Mouse (Mus musculus) lung, postnatal 36 days (tissue): ENCODE data around the gene Cbx6.
A peak's percentile ranks its signal among the peaks of the same experiment; 100 is the strongest.

ENCODE experiments used
- DNase-seq: peaks from one replicate; pipeline ENCODE4 v3.0.0; 2022; ENCODE audit warnings: mixed read lengths

Gene Cbx6

DNA sequence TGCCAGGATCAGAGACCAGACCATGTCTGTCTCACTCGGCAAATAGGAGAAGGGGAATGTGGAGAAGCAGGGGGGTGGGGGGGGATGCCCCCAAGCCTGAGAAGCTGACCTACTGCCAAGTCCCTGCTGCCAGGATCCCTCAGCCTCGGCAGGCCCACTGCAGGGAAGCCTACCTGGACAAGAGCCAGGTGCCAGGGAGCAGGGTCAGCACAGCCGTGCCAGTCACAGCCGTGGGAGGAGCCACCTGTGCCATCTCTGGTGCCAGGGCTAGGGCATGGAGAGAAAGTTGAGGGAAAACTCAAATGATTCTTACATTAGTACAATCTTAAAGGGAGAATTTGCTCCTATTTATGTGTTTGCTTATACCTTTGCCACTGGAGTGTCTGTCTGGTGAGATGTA lies 32.2 kb downstream of the Cbx6 start:
- DNase-seq = no peak

DNA sequence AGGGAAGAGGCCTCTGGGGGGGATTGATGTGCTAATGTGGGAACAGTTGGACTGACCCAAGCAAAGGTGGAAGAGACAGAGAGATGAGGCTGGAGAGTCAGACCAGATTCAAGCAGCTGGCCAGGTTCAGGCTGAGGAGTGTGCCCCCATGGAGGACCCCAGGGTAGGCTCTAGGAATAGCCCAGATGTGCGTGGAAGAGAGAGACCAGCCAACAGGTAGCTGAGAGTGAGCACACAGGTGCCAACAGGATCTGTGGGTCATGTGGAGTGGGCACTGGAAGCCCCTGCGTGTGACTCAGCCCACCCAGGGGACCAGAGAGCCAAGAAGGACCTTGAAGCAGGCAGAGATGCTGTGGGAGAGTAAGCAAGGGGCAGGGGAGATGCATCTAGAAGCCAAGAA lies 32.8 kb downstream of the Cbx6 start:
- no peak for DNase-seq

DNA sequence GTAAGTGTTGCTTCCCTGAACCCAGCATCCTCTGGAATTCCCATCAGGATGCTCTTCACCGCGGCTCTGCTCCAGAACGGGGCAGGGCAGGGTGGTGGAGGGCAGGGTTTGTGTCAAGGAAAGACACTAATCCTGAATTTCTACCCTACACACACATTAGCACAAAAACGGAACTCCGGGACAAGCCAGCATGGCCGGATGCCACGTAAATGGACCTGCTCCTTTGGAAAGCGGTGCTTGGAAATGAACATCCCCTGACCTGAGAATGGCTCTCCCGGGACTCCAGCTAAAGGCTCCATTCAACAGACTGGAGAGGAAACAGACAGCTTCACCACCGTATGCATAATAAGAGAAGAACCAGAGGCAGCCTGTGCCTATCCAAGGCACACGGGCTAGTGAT lies 33.8 kb downstream of the Cbx6 start:
- DNase-seq = no peak

DNA sequence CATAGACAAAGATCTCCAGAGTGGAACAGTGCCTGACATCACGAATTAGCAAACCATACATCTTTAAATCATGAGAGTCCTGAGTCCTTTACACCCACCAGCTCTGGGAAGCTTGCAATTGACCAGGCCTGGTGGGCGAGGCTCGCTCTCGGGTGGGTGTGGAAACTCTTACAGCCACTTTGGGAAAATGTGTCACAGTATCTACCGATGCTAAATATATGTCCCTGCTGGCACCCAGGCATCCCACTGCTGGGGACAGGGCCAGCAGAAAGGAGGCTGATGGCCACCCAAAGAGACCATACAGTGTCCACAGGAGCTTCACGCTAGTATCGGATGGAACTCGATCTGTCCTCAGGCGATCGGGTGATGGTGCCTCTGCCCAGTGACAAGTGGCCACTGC lies 35.9 kb downstream of the Cbx6 start:
- DNase-seq = no peak

DNA sequence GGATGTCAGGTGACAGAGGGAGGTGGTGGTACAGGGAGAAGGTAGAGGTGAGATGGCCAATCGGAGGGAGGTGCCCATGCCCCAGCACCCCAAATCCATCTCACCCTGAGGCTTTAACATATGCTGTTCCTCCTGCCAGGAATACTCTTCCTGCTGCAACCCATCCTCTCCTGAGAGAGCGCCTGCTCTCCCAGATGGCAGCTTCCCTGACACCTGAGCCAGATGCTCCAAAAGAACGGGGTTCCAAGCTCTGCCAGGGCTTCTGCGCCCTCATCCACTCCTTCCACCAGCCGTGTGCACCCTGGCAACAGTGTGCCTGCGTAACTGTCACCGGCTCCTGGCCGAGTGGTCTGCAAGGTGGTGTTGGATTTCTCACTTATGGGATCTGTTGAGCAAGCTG lies 36.8 kb downstream of the Cbx6 start:
- no peak for DNase-seq

DNA sequence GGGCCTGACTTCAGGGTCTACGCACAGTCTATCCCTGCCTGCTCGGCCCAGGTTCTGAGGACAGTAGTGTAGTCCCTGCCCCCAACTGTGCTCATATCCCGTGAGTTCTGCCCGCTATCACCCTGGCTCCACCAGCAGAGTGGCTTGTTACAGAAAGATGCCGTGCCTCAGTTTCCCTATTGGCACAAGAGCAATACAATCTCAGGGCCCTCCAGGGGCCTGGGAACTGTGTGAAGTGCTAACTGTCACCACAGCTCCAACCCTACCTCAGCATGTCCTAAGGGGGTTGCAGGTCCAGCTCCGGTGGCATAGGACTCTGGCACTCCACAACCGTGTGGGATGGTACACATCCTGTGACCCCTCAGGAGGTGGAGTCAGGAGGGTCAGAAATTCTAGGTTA lies 37.4 kb downstream of the Cbx6 start:
- no peak for DNase-seq

DNA sequence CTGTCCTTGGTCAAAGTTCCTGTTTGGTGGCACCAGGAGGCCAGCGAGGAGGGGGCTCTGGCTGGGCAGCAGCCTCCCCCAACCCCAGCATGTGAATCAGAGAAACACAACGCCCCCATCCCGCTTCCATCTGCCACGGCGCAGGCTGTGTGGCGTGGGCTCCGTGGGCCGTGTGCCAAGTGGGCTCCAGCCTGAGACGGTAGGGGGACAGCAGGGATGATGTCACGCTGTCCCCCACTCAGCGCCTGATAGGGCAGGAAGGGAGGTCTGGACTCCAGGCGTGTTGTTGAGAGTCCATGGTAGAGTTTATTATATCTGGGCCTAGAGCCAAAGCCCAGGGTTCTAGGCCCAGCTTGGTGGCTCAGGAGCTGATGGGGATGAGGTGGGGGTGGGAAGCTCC lies 38.2 kb downstream of the Cbx6 start:
- DNase-seq = no peak

DNA sequence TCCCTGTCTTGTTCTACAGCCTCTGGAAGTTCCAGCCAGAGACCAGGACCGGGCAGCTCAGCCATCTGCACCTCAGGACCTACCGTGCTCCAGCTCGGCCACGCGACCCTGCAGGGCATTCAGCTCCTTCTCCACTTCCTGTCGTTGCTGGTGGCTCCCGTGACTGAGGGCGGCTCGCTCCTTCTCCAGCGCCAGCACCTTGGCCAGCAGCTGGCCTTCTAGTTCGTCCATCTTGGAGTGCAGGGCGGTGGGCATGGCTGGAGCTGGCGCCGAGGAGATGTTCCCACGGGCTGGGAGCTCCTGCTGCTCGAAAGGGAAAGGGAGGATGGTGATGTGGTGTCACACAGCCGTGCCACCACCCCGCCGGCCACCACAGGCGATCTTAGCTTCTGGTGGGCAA lies 40.3 kb downstream of the Cbx6 start:
- DNase-seq = no peak

DNA sequence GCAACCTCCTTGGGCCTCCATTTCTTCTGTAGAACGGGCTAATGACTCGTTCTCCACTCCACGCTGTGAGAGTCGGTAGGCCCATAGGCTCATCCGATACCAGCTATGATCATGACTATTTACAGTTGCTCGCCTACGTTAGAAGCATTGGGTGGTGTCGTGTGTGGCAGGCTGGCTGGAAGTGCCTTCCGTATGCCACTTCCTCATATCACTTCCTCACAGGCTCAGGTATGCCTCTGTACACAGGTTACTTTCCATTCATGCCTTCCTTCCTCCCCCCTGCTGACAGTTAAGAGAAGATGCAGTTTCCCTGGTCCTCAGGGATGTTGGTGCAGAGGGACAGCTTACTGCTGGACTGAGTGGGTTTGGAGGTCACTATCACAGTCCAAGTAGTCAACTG lies 41.4 kb downstream of the Cbx6 start:
- DNase-seq = no peak

DNA sequence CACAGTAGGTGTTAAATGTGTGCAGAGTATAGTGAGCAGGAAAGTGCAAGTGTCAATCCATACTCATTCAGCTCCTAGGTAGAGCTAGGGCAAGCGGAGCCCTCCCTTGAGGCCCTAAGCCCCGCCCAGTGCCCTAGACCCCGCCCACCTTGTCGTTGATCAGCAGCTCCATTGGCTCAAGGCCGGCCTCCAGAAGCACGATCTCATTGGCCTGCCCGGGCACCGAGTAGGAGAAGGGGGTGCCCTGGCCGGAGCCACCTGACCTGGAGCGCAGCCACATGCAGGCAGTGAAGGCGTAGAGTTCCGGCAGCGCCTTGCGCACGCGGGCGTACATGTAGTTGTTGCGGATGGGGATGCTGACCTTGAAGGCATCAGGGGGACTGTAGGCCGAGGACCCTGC lies 42.0 kb downstream of the Cbx6 start:
- DNase-seq = no peak

DNA sequence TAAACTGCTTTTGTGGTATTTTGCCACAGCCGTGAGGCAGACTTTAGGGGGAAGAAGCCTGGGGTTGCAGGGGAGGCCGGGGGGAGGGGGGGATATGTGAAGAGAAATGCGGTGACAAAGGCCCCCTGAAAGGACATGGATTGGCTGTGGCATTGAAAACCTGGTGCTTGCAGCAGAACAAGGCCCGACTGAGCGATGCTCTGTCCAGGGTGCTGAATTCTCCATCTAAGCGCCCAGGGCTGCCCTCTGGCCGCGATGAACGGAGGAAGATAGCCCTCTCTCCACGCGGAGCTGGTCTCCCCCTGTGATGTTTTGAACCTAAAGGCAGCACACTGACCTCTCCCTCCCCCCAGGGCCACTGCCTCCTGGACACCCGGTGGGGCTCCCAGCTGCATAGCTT lies 43.0 kb downstream of the Cbx6 start:
- DNase-seq = peak; percentile 62

DNA sequence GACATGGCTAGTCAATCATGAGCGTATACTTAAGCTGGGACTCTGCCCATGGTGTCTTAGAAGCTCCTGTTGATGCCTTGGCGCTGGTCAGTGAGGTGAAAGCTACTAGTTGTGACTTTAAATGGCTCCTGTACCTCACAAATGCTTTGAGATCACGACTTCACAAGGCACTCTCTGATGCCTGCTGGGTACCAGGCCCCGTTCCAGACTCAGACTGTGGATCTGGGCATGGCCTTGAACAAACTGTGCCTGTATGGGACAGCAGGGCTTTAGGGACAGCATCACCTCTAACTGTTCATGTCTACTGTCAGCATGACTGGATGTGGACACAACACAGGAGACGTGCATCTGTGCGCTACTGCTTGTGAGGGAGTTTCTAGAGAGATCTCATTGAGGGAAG lies 43.6 kb downstream of the Cbx6 start:
- no peak for DNase-seq

DNA sequence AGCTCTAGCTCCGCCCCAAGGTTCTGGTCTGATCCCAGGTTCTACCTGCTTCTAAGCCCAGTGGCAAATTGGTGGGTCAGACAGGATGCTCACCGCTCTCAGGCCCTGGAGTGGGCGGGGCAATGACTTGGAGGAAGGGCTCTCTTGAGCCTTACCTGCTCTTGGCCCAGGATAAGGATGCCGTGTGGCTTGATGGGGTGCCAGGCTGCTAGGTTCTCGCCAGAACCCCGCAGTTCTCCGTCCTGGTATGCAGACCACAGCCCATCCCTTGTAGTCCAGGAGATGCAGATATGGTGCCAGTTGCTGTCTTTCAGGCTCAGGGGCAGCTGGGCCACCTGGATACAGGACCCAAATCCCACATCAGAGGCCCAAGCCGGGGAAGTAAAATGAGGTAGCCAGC lies 44.4 kb downstream of the Cbx6 start:
- no peak for DNase-seq

DNA sequence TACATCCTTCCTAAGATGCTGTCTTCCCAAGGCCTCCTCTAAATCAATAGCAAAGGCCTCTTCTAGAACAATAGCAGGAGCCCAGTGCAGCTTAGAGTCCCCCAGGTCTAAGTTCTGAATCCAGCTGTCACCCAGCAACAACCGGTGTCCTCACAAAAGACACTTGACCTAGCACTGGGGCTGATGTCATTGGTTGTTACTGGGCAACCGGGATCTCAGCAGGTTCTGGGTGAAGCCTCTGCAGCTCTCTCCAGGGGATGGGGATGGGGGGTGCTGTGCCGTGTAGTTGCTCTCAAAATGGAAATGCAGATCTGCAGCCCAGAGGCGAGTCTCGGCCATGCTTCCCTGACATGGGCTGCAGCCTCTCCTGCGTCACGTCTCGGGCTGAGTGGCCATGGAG lies 46.7 kb downstream of the Cbx6 start:
- DNase-seq = no peak

DNA sequence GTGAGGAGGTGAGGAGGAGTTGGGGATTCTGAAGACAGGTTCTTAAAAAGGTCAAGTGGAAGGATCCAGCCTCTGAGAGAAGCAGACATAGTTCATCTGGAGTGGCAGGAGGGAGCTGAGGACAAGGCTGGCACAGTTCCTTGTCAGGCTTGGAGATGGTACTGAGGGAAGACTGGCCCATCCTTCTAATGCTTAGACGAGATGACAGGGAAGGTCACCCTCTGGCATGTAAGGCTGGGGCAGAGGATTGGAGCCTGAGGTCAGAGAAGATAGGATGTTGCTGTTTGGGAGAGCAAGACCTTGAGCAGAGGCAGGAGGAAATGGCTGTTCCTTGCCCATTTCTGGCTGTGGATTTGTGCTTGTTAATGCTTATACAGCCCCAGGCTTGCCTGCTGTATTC lies 49.4 kb downstream of the Cbx6 start:
- no peak for DNase-seq

DNA sequence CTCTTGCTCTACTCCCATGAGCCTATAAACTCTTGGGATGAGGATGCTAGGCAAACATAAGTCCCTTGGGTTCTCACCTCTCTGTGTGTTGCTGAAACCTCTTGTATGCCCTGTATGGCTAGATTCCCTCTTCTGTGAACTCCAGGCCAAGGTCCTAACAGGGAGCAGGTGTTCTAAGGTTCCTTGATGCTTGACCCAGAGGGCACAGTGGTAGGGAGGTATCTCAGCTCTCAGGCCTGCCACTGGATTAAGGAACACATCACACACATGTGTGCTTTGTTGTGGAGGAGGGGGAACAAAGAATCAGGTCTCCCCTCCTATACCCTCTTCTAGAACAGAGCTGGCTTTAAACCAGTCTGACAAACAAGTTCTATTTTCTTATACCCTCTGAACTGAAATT lies 56.7 kb downstream of the Cbx6 start, which contains the start of gene Dnal4:
TSS of gene Dnal4 (minus strand) at position 101 of the 400 bp plus-strand sequence.
- no peak for DNase-seq

DNA sequence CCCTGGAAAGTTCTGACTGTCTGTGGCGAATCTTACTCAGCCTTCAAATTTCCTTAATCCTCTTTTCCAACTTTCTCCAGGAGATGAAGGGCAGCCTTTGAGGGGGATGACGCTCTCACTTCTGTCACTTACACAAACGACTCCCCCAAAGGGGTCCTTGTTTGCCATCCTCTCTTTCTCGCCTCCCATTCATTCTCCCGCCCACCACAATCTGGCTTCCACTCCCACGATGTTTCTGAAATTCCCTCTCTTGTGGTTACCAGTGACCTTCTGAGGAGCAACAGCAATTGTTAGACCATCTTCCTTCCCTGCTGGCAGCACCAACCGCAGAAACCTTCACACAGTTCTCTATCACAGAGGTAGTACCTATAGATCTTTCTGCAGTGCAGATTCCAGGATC lies 58.8 kb downstream of the Cbx6 start:
- DNase-seq = no peak

DNA sequence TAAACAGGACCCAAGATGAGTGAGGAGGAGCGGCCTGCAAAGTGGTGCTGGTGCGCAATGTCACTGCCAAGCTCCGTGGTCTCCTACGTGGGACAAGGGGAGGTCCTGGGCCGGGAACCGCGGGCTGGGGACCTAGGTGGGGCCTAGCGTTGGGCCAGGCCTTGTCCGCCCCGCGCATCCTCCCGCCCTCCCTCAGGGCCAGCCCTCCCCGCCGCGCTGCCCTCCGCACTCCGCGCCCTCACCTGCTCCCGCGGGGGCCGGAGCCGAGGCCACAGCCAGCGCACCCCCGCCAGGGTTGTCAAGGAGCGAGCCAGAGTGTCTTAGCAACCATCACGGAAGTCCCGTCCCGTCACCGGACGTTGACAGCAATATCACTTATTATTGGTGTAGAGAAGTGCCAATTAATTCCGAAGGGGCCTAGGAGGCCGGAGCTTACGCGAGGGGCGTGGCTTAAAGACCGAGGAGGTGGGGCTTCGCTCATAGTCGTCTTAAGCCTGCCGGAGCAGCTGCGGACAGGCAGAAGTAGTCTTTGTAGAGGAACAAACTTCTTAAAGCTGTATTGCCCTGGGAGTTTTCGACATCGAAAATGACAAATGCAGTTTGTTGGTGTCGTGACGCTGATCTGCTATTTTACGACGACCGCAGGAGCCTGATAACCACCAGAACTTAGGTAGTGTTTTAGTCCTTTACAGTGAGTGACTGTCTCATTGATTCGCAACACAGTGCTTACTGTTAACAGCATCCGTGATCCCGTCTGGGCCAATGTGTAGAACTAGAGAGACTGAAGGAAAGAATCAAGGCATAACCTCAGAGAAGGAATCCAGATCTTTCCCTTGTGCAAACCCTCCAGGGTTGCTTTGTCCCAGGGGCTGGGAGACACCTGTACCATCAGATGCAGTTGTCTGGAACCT lies 60.1 kb downstream of the Cbx6 start:
- DNase-seq = peak; percentile 98
